Mouse (Mus musculus) hindbrain, embryonic 16.5 days (tissue): Measurements from ENCODE around the gene Eddm3b. TPM values are rescaled to one million over a fixed set of nuclear protein-coding genes. Genes with fewer than 3 reads are reported as not detected.

Experiments
- ATAC-seq: fragments of 200-750 bp; cut with Nextera tagmentation; 2 replicates; pipeline ENCODE4 v1.8.0; 2017; ENCODE audit warnings: moderate TSS enrichment, moderate library complexity
- H3K27ac ChIP-seq: fragments of 300-500 bp; sonication (generic); 2 replicates; pipeline ENCODE4 v1.5.1; 2014; ENCODE audit warnings: low read depth, mild to moderate bottlenecking, control low read depth, low read length, moderate library complexity
- H3K27me3 ChIP-seq: fragments of 300-500 bp; sonication (generic); replicated peaks from 2 replicates; pipeline ENCODE4 v1.6.1; 2014; ENCODE audit warnings: low read length; ENCODE audit not compliant: control insufficient read depth, insufficient read depth
- H3K36me3 ChIP-seq: fragments of 300-500 bp; sonication (generic); 2 replicates; pipeline ENCODE4 v1.6.1; 2014; ENCODE audit warnings: mild to moderate bottlenecking, low read length, moderate library complexity, mixed read lengths; ENCODE audit not compliant: control insufficient read depth, insufficient read depth
- H3K4me1 ChIP-seq: fragments of 300-500 bp; sonication (generic); 2 replicates; pipeline ENCODE4 v1.6.1; 2014; ENCODE audit warnings: low read depth, low read length; ENCODE audit not compliant: control insufficient read depth, insufficient read depth
- H3K4me2 ChIP-seq: fragments of 300-500 bp; sonication (generic); 2 replicates; pipeline ENCODE4 v1.6.1; 2014; ENCODE audit warnings: mild to moderate bottlenecking, low read length, control low read depth, moderate library complexity
- H3K4me3 ChIP-seq: fragments of 300-500 bp; sonication (generic); 2 replicates; pipeline ENCODE4 v1.5.1; 2014; ENCODE audit warnings: mild to moderate bottlenecking, low read length, control low read depth, moderate library complexity
- H3K9ac ChIP-seq: fragments of 300-500 bp; sonication (generic); 2 replicates; pipeline ENCODE4 v1.6.1; 2014; ENCODE audit warnings: low read depth, mild to moderate bottlenecking, control low read depth, low read length, moderate library complexity
- H3K9me3 ChIP-seq: fragments of 300-500 bp; sonication (generic); 2 replicates; pipeline ENCODE4 v1.6.1; 2014; ENCODE audit warnings: mild to moderate bottlenecking, low read length, moderate library complexity; ENCODE audit not compliant: control insufficient read depth
- WGBS: fragments of 180-500 bp; shearing (Covaris S2); extraction: QIAGEN DNeasy Blood & Tissue Kit; methylation state at CpG from one replicate; pipeline ENCODE4 v1.1.7; 2014; 5-methylcytosine and 5-hydroxymethylcytosine counted together
- polyA plus RNA-seq: library from polyadenylated mRNA; unstranded; fragments of >200 nt; fragmentation: Nextera tagmentation; extraction: Ambion mirVana; gene quantifications from 2 replicates; pipeline ENCODE4 v1.2.1, GENCODE M21; 2015

The Eddm3b gene
- polyA plus RNA-seq, 1 experiment from 2014 or later, result not detected

DNA sequence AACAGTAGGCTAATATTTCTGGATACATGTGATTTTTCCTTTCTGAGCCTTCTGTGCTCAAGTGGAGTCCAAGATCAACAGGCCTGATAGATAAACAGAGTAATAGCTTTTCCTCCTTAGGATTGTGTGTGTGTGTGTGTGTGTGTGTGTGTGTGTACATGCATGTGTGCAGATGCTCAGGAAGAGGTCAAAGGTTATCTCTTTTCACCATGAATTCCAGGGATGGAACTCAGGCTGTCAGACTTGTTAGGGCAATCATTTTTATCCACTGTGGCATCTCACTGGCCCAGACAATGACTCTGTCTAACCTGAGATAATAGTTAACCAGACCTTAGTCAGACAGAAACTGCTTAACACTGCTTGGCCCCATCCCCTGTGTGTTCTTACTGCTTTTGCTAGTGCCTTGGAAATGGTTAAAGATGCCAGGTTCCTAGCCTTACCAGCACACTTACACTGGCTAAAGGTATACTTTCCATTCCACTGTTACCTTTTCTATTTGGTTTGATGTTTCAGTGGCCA lies 7.7 kb upstream of the Eddm3b start:
- Histone ChIP-seq H3K4me1 (no peaks in the 10 kb centered on the region), H3K27ac (no peak overlapping the region), H3K36me3 (no peaks in the 10 kb centered on the region), H3K27me3 (no peaks in the 10 kb centered on the region), H3K9ac (no peak overlapping the region), H3K4me3 (no peak overlapping the region), H3K4me2 (no peak overlapping the region), H3K9me3 (no peaks in the 10 kb centered on the region)
- ATAC-seq, result no peak

DNA sequence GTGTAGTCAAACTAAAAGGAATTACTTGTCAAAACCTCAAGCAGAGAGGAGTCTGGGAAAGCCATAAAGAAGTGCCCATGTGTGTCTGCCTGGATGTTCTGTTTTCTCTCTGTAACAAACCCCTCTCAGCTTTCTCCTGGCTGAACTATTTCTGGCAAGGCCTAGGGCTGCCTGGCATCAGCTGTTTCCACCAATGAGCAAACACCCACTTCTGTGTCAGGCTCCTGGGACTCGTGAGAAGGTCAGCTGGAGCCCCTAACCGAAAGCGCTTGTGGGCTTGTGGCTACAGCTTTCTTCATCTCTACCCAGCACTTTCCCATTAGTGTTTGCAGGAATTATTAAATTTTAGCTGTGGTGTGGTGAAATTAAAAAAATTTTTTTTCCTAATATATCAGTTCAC lies 2.3 kb upstream of the Eddm3b start:
- Histone ChIP-seq H3K4me1 (no peaks in the 10 kb centered on the region), H3K27ac (no peak overlapping the region), H3K4me2 (no peak overlapping the region), H3K36me3 (no peaks in the 10 kb centered on the region), H3K4me3 (no peak overlapping the region), H3K9me3 (no peaks in the 10 kb centered on the region), H3K27me3 (no peaks in the 10 kb centered on the region), H3K9ac (no peak overlapping the region)
- WGBS, result 76% methylated on average over 3 of the region's 3 CpGs
- ATAC-seq, result no peak

DNA sequence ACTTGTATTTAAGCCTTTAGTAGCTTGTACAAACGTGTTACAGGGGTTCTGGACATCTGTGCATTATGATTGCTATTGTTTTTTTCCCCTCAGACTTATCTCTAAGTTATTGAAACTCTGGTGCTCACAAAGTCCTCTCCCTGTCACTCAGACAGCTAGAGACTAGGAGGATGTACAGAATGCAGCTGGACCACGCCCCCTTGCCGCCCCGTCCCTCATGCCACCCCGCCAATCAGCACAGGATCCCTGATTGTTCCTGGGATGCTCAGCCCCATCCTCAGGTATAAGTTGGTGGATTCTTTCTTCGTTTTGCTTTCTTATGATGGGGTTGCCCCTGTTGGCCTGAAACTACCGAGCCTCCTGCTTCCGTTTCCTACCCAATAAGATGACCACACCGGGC lies 750 bp upstream of the Eddm3b start:
- H3K4me3 ChIP-seq, result no peak overlapping the region
- no peaks in the 10 kb centered on the region for H3K4me1 ChIP-seq
- no peak overlapping the region for H3K27ac ChIP-seq
- H3K4me2 ChIP-seq, result peak overlapping the region; percentile 14
- no peak for ATAC-seq
- WGBS, result 29% methylated on average over 9 of the region's 9 CpGs
- H3K27me3 ChIP-seq, result no peaks in the 10 kb centered on the region
- no peaks in the 10 kb centered on the region for H3K36me3 ChIP-seq
- H3K9ac ChIP-seq, result no peak overlapping the region
- H3K9me3 ChIP-seq, result no peaks in the 10 kb centered on the region

DNA sequence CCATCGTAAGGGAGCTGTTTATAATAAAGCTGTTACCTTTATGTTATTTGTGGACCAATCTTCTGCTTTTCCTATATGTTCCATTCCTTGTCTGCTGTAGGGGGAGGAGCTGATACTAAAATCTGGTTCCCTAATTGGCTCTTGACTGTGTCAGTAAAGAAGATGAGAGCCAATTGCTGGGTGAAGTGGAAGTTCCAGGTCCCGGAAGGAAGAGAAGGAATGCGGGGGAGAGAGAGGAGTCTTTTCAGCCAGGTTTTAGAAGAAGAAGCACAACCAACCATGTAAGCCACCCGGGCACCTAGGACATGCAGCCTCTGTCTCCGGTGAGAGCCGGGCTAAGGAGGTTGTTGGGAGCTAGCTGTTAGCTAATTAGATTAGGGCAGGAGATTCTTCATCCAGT lies 11.5 kb downstream of the Eddm3b start:
- H3K27ac ChIP-seq, result no peak overlapping the region
- 83% methylated on average over 6 of the region's 6 CpGs for WGBS
- no peaks in the 10 kb centered on the region for H3K36me3 ChIP-seq
- no peaks in the 10 kb centered on the region for H3K4me1 ChIP-seq
- no peak overlapping the region for H3K4me2 ChIP-seq
- ATAC-seq, result no peak
- no peak overlapping the region for H3K9ac ChIP-seq
- H3K27me3 ChIP-seq, result no peaks in the 10 kb centered on the region
- no peak overlapping the region for H3K4me3 ChIP-seq
- no peaks in the 10 kb centered on the region for H3K9me3 ChIP-seq

DNA sequence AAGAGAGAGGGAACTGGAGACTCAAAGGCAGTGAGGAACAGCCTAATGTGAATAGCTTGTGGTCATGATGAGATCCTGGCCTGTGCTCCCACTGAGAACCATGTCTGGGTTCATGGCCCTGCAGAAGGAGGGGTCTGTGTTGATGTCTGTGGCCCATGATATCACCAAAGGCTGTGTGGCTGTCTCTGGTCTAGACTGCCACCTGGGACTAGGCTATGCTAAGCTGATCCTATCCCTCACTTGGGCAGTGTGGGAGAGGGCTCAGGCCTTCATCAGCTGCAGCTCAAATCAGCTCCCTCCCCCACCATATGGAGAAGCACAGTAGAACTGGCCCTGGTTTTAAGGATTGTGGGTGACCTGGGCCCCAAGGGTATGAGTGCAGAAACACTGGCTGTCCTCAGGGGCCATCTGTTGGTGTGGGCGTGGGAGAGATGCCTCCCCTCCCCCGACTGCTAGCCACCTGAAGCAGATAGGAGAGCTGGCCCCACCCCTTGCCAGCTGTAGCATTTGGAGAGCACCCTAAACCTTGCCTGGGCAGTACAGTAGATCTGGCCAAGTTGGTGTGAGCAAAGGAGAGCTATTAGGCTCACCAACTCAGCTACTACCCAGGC lies 13.5 kb downstream of the Eddm3b start:
- Histone ChIP-seq H3K4me2 (no peak overlapping the region), H3K4me1 (no peaks in the 10 kb centered on the region), H3K27ac (no peak overlapping the region), H3K9ac (no peak overlapping the region), H3K36me3 (no peaks in the 10 kb centered on the region), H3K27me3 (no peaks in the 10 kb centered on the region), H3K4me3 (no peak overlapping the region), H3K9me3 (no peaks in the 10 kb centered on the region)
- no peak for ATAC-seq
- WGBS, result 81% methylated on average over 2 of the region's 2 CpGs

DNA sequence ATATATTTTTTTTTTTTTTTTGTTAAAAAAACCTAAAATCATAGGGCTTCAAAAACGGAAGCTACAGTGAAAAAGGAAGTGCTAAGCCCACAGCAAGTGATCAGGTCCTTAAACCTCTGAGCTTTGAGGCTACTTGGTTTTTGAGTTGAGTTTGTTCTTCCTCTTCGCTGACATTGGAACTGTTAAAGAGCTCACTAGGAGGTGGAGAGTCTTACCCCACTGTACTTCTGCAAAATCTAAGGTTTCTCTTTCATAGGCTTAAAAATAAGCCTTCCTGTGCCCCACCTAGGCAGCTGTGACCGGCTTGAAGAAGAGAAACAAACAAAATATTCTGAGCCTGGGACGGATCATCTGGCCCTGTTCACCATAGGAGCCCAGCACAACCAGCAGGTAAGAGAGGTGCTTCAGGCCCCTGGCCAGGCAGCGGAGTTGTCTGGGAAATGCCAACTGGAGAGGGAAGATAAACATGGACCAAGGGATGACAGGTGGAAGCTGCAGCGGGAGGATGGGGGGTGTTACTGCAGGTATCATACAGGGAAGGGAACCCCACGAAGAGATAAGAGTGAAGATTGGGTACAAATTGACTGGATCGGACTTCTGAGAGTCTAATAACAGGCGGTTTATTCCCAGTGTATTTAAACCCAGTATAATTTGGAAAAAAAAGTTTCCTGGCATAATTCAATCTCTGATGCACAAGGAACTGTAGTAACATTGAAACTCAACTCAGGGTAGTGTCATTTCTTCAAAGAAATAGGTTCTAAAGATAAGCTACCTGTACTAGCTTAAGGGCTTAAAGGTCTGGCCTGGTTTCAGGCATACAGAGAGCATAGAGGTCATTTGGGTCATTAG lies 14.8 kb downstream of the Eddm3b start:
- ATAC-seq, result no peak
- H3K4me2 ChIP-seq, result no peak overlapping the region
- no peaks in the 10 kb centered on the region for H3K9me3 ChIP-seq
- H3K4me1 ChIP-seq, result no peaks in the 10 kb centered on the region
- no peak overlapping the region for H3K4me3 ChIP-seq
- 91% methylated on average over 9 of the region's 9 CpGs for WGBS
- no peak overlapping the region for H3K9ac ChIP-seq
- H3K27me3 ChIP-seq, result no peaks in the 10 kb centered on the region
- H3K36me3 ChIP-seq, result no peaks in the 10 kb centered on the region
- H3K27ac ChIP-seq, result no peak overlapping the region

DNA sequence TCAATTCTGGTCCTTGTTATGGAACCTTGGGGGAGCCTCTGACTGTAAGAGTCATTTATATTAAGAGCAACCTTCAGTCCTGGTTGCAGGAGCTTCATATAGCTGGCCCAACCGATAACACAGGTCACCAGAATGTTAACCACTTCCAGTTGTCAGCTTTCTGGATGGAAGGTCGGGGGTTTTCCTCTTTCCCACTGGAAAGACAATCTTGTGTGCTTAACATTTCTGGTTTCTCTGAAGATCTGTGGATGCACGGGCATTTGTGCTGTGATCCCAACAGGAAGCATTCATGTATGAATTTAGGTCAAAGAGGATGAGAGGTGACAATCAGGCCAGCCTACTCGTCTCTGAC lies 15.4 kb downstream of the Eddm3b start:
- WGBS, result 81% methylated on average over 4 of the region's 4 CpGs
- ATAC-seq, result no peak
- Histone ChIP-seq H3K36me3 (no peaks in the 10 kb centered on the region), H3K4me3 (no peak overlapping the region), H3K4me1 (no peaks in the 10 kb centered on the region), H3K9me3 (no peaks in the 10 kb centered on the region), H3K27me3 (no peaks in the 10 kb centered on the region), H3K4me2 (no peak overlapping the region), H3K9ac (no peak overlapping the region), H3K27ac (no peak overlapping the region)

DNA sequence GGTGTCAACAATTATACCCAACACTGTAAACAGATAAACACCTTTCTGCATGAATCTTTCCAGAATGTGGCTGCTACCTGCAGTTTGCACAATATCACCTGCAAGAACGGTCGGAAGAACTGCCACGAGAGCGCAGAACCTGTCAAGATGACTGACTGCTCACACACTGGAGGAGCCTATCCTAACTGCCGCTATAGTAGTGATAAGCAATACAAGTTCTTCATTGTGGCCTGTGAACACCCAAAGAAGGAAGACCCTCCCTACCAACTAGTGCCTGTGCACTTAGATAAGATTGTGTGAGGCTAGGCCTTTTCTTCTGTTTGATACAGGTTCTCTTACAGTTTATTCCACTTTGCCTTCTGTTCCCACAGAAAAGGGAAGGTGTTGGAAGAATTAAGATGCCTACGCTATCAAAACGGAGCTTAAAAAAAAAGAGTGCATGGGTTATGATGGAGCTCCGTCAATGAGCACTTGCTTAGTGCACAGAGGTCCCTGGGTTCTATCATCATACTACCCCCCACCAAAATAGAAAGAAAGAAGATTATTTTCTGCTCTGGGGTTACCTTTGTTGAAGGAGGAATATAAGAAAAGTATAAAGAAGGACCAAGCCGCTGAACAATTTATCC lies 16.2 kb downstream of the Eddm3b start:
- Histone ChIP-seq H3K9me3 (no peaks in the 10 kb centered on the region), H3K27ac (no peak overlapping the region), H3K9ac (no peak overlapping the region), H3K4me2 (no peak overlapping the region), H3K36me3 (no peaks in the 10 kb centered on the region), H3K4me3 (no peak overlapping the region), H3K4me1 (no peaks in the 10 kb centered on the region), H3K27me3 (no peaks in the 10 kb centered on the region)
- WGBS, result 90% methylated on average over 9 of the region's 9 CpGs
- no peak for ATAC-seq

DNA sequence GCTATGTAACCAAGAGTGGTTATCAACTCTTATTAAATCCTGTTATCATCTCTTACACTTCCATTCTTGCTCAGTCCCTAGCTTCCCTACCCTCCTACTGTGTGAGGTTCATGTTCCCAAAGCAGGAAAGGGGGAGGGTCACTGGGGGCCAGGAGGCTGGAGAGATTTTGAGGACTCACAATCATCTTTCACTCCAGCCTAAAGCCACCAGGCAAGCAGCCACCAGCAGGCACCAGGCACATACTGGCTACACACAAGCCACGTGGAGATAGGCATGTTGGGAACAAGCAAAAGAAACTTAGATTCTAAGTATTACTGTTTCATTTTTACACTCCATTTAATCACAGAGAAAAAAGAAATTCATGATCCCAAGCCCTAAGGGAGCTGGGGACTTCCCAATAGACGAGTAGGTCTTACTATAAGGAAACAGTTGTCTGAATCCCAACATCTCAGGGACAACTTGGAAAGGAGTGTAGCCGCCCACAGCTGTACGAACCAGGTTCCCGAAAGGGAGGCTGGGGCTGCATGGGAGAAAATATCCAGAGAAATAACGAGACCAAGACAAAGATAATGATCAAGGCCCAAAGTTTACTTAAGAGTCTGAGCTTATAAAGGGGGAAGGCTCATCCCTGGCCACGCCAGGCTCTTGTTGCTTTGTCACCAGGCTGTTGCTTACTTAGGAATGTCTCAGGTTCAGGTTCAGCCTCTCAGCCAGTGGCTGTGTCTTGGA lies 17.0 kb downstream of the Eddm3b start:
- Histone ChIP-seq H3K36me3 (no peaks in the 10 kb centered on the region), H3K4me3 (no peak overlapping the region), H3K4me2 (no peak overlapping the region), H3K27me3 (no peaks in the 10 kb centered on the region), H3K9me3 (no peaks in the 10 kb centered on the region), H3K27ac (no peak overlapping the region), H3K4me1 (no peaks in the 10 kb centered on the region), H3K9ac (no peak overlapping the region)
- ATAC-seq, result no peak
- WGBS, result 79% methylated on average over 7 of the region's 7 CpGs
